Mouse (Mus musculus) kidney, adult 11 months (tissue): Measurements from ENCODE around the gene Rapgef4.

Experiments used
- DNase-seq: peaks from one replicate; pipeline ENCODE4 v3.0.0; 2022

Gene Rapgef4

DNA sequence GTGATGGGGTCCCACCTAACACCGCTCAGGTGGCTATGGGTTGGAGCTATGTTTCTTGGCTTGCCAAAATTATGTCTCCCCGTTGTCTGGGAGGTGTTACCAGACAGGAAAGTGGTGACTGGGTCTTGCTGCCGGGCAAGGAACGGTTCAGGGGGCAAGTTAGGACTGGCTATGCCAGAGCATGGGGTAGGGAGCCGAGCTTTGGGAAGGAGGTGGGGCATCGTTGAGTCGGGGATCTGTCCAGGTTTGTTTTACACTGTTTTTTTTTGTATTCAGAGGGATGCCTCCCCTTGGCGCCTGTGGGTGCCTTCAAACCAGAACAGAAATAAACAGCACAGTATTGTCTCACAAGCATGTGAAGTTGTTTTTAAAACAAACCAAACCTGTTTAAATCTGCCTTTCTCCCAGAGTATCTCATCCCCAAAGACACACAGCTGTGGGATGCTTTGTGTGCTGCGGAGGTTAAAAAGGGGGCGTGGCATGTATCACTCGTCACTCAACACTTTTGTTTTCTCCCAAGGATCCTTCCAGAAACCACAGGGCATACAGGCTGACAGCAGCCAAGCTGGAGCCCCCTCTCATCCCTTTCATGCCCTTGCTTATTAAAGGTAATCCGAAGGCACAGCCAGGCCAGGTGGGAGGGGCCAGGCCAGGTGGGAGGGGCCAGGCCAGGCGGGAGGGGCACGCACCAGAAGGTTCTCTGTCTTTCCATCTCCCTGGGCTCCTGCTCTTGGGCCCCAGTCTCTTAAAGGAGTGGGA is 260.9 kb downstream of the Rapgef4 start:
- no peak for DNase-seq

GRCm38 (mm10) chr2:72242910-72243675 is 262.1 kb downstream of the Rapgef4 start:
- DNase-seq: no peak

- no peak for DNase-seq
These were observed 264.6 kb downstream of the Rapgef4 start for GRCm38 (mm10) chr2:72245631-72246030.

GRCm38 (mm10) chr2:72246376-72246775 is 265.3 kb downstream of the Rapgef4 start:
- DNase-seq: no peak

GRCm38 (mm10) chr2:72247819-72248218 is 266.8 kb downstream of the Rapgef4 start:
- peak; percentile 28 for DNase-seq

GRCm38 (mm10) chr2:72252510-72253505 is 271.8 kb downstream of the Rapgef4 start:
- no peak for DNase-seq

DNA sequence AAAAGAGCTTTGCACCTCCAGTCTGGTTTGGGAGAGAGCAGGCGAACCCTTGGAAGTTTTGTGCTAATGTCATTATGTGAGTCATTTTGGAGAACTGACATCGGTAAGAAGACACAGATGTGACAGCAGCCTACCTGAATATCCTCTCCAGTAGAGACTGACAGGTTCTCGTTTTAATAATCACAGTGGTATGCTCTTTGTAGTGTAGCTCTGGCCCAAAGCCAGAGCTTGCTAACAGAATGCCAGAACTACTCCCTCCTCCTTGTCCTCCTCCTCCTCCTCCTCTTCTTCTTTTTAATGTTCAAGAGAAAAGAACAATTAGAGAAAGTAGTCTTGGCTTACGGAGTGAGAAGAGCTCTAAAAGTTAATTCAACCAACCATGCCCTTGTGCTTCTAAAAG is 272.8 kb downstream of the Rapgef4 start:
- no peak for DNase-seq

GRCm38 (mm10) chr2:72254813-72255582 is 274.0 kb downstream of the Rapgef4 start:
- DNase-seq: peak; percentile 77

- DNase-seq: no peak
These were observed 279.7 kb downstream of the Rapgef4 start for GRCm38 (mm10) chr2:72260704-72261103.

- no peak for DNase-seq
These were observed 281.9 kb downstream of the Rapgef4 start for GRCm38 (mm10) chr2:72262814-72263480.

DNA sequence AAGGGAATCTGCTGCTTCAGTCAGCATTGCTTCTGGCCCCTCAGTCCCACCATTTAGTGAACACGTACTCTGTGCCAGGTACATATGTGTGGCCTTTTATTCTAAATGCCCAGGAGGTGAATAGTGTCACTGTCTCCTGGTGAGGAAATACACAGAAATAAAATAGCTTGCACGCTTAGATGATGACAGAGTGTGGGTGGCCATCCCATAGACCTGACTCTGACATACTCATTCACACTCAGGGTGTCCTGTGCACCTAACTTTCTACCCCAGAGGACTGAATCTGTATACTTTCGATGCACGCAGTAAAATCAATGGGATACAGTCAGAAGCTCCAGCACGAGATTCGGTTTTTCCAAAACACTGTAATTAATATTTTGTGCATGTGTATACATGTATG is 286.4 kb downstream of the Rapgef4 start:
- no peak for DNase-seq

DNA sequence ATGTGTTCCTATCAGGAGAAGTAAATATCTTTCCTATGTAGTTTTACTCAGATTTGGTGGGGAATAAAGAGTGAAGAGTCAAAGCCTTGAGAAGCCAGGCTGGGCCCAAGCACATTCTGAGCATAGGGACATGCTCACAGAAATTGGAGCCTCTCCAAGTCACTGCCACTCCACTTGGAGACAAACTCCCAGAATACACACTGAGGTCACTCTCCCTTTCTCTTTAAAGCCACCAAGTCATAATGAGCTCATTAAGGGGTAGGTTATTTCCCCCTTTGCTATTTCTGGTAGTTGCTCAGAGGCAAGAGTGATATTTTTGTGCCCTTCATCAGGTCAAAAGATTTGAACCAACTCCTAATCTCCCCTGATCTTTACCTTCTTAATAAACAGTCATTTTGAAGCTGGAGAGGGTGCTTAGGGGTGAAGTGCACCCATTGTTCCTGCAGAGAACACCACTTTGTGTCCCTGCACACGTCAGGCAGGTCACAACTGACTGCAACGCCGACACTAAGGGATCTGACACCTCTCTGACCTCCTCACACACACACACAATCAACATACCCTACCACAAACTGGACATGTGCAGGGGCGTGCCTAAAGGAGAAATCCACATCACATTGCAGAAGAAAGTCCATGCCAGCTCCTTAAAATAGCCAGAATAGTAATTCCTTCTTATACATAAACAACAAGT is 288.8 kb downstream of the Rapgef4 start:
- no peak for DNase-seq

GRCm38 (mm10) chr2:72278247-72278873 is 297.3 kb downstream of the Rapgef4 start:
- no peak for DNase-seq

DNA sequence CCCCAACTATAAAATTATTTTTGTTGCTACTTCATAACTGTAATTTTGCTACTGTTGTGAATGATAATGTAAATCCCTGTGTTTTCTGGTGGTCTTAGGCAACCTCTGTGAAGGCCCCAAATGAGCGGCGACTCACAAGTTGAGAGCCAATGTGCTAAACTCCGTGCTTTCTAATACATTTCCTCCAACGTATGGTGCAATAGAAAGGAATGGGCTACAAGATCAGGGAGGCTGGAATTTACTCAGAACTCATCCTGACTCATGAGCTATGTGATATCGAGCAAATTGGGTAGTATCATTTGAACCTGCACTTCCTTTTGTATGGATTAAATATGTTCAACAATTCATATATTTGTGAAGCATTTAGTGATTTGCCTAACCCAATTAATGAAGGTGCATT is 299.5 kb downstream of the Rapgef4 start:
- no peak for DNase-seq

DNA sequence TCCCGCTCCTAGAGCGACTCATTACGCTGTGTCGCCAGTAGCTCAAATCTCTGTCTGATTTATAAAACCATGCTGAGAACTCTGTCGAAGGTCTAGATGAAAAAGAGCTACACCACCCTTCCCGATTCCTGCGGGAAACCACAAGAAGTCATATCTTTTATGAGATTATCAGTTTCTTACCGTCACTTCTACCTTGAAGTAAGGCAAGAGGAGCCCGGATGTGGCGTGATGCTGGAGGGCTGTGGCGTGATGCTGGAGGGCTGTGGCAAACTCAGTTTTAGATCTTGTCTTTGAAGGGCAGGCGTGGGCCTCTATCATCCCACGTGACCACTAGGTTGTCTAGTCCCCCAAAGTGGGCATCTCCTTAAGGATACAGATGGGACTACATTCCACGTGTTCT is 300.9 kb downstream of the Rapgef4 start:
- no peak for DNase-seq

DNA sequence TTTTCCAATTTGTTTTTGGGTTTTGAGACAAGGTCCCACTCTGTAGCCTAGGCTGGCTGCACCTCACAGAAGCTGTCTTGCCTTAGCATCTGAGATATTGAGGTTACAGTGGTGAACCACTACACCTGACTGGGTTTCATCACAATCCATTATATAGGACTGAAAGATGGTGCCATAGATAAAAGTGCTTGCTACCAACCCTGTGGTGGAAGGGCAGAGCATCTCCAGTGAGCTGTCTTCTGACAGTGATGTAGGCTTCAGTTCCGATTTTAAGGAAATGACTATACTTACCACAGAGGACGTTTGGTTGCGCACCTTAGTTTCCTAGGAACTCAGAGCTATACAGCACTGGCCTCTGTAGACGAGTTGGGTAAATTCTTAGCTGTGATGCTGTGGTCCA is 301.7 kb downstream of the Rapgef4 start:
- DNase-seq: no peak

DNA sequence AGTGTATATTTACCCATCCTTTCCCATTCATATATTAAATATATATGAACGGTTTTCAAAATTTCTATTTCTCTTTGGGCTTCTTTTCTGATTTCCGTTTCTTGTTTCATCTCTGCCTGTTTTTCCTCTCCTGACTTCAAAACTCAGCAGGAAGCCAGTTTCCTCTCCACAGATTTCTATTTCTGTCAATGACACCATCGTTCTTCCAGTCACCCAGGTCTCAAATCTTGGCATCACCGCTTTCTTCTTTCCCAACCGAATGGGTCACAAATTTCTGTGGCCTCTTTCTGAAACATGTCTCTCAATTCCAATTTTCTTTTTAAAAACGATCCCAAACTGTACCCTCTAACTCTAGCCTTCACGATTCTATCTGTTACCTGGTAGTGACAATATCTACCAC is 303.6 kb downstream of the Rapgef4 start:
- no peak for DNase-seq

- DNase-seq: peak; percentile 51
These were observed 304.3 kb downstream of the Rapgef4 start, which contains the start of gene Map3k20 for GRCm38 (mm10) chr2:72285256-72285887. Map3k20 (plus strand) TSS chr2:72285637.

- no peak for DNase-seq
These were observed 305.0 kb downstream of the Rapgef4 start for GRCm38 (mm10) chr2:72285888-72286661.
